Mouse (Mus musculus): Measurements from ENCODE around the gene 1700030J22Rik. TPM values are rescaled to one million over a fixed set of nuclear protein-coding genes. Genes with fewer than 3 reads are reported as not detected.
A peak's percentile ranks its signal among the peaks of the same experiment; 100 is the strongest.

1700030J22Rik gene
- 1.8 and 1.9 TPM in 2 replicates for polyA plus RNA-seq (2014; fragmentation: Nextera tagmentation; extraction: Ambion mirVana)

GRCm38 (mm10) chr8:116978631-116979256 lies at the start of gene 1700030J22Rik:
Gene 1700030J22Rik (minus strand): TSS chr8:116978959.
- Histone ChIP-seq H3K4me3 (ENCODE audit: low read depth, low read length) (peak within 1 kb of the TSS; percentile 62), H3K27me3 (ENCODE audit: insufficient read depth, low read length) (no peaks in the 10 kb centered on the region), H3K36me3 (ENCODE audit: insufficient read depth) (peaks cover 14% of the 10 kb centered on the region), H3K27ac (ENCODE audit: low read depth) (no peak within 1 kb of the TSS), H3K9ac (peak within 1 kb of the TSS; percentile 36; the same call in 1 of the 2 replicates), H3K4me1 (ENCODE audit: insufficient read depth) (0 out of 2 replicates have a peak, but pooled peaks cover 8% of the 10 kb centered on the region), H3K4me2 (peak within 1 kb of the TSS; percentile 70), H3K9me3 (ENCODE audit: low read depth, low read length) (no peaks in the 10 kb centered on the region)
- ATAC-seq (ENCODE audit: insufficient read depth) = peak; percentile 98
- WGBS = under 1% methylated on average over 46 of the region's 46 CpGs
- DNase-seq = peak; percentile 100
- TF ChIP-seq CTCF (IDR thresholded peaks at IDR 0.05; ENCODE audit: low read depth) = peak; percentile 34; the same call in 1 of the 2 replicates

- Histone ChIP-seq H3K4me3 (ENCODE audit: low read depth, low read length) (no peak overlapping the region), H3K36me3 (ENCODE audit: insufficient read depth) (no peaks in the 10 kb centered on the region), H3K4me2 (no peak overlapping the region), H3K27ac (ENCODE audit: low read depth) (no peak overlapping the region), H3K27me3 (ENCODE audit: insufficient read depth, low read length) (no peaks in the 10 kb centered on the region), H3K9ac (no peak overlapping the region), H3K9me3 (ENCODE audit: low read depth, low read length) (no peaks in the 10 kb centered on the region), H3K4me1 (ENCODE audit: insufficient read depth) (no peaks in the 10 kb centered on the region)
- TF ChIP-seq CTCF (IDR thresholded peaks at IDR 0.05; ENCODE audit: low read depth) = no peak
- DNase-seq = no peak
- no peak for ATAC-seq (ENCODE audit: insufficient read depth)
- 86% methylated on average over 5 of the region's 5 CpGs for WGBS
Observed at GRCm38 (mm10) chr8:117027601-117028000, 48.8 kb upstream of the 1700030J22Rik start.

- Histone ChIP-seq H3K27me3 (ENCODE audit: insufficient read depth, low read length) (no peaks in the 10 kb centered on the region), H3K36me3 (ENCODE audit: insufficient read depth) (no peaks in the 10 kb centered on the region), H3K9ac (no peak overlapping the region), H3K4me2 (no peak overlapping the region), H3K4me3 (ENCODE audit: low read depth, low read length) (no peak overlapping the region), H3K27ac (ENCODE audit: low read depth) (no peak overlapping the region), H3K4me1 (ENCODE audit: insufficient read depth) (no peaks in the 10 kb centered on the region), H3K9me3 (ENCODE audit: low read depth, low read length) (no peaks in the 10 kb centered on the region)
- peak; percentile 73 for DNase-seq
- peak; percentile 90 for ATAC-seq (ENCODE audit: insufficient read depth)
- peak; percentile 33; the same call in 1 of the 2 replicates for TF ChIP-seq CTCF (IDR thresholded peaks at IDR 0.05; ENCODE audit: low read depth)
- WGBS = 46% methylated on average over 1 of the region's 1 CpGs
Observed at GRCm38 (mm10) chr8:117022297-117022993, 43.7 kb upstream of the 1700030J22Rik start.

GRCm38 (mm10) chr8:117019323-117020275 lies 40.8 kb upstream of the 1700030J22Rik start:
- Histone ChIP-seq H3K9ac (no peak overlapping the region), H3K27me3 (ENCODE audit: insufficient read depth, low read length) (no peaks in the 10 kb centered on the region), H3K36me3 (ENCODE audit: insufficient read depth) (no peaks in the 10 kb centered on the region), H3K27ac (ENCODE audit: low read depth) (no peak overlapping the region), H3K9me3 (ENCODE audit: low read depth, low read length) (no peaks in the 10 kb centered on the region), H3K4me1 (ENCODE audit: insufficient read depth) (no peaks in the 10 kb centered on the region), H3K4me2 (no peak overlapping the region), H3K4me3 (ENCODE audit: low read depth, low read length) (no peak overlapping the region)
- 65% methylated on average over 18 of the region's 18 CpGs for WGBS
- DNase-seq = peak; percentile 66
- no peak for ATAC-seq (ENCODE audit: insufficient read depth)
- TF ChIP-seq CTCF (IDR thresholded peaks at IDR 0.05; ENCODE audit: low read depth) = no peak

- ATAC-seq (ENCODE audit: insufficient read depth) = no peak
- H3K4me1 ChIP-seq (ENCODE audit: insufficient read depth) = no peaks in the 10 kb centered on the region
- TF ChIP-seq CTCF (IDR thresholded peaks at IDR 0.05; ENCODE audit: low read depth) = no peak
- no peak for DNase-seq
- no peaks in the 10 kb centered on the region for H3K36me3 ChIP-seq (ENCODE audit: insufficient read depth)
- no peak overlapping the region for H3K27ac ChIP-seq (ENCODE audit: low read depth)
- H3K4me2 ChIP-seq = no peak overlapping the region
- 83% methylated on average over 4 of the region's 4 CpGs for whole genome bisulfite sequencing
- no peaks in the 10 kb centered on the region for H3K9me3 ChIP-seq (ENCODE audit: low read depth, low read length)
- H3K4me3 ChIP-seq (ENCODE audit: low read depth, low read length) = no peak overlapping the region
- no peak overlapping the region for H3K9ac ChIP-seq
- no peaks in the 10 kb centered on the region for H3K27me3 ChIP-seq (ENCODE audit: insufficient read depth, low read length)
Observed at GRCm38 (mm10) chr8:117017896-117018295, 39.1 kb upstream of the 1700030J22Rik start.

- 64% methylated on average over 8 of the region's 8 CpGs for WGBS
Observed at GRCm38 (mm10) chr8:117017006-117017405, 38.2 kb upstream of the 1700030J22Rik start.

More at GRCm38 (mm10) chr8:117017006-117017405, 38.2 kb upstream of the 1700030J22Rik start:
- Histone ChIP-seq H3K4me3 (ENCODE audit: low read depth, low read length) (no peak overlapping the region), H3K27me3 (ENCODE audit: insufficient read depth, low read length) (no peaks in the 10 kb centered on the region), H3K9me3 (ENCODE audit: low read depth, low read length) (no peaks in the 10 kb centered on the region), H3K9ac (no peak overlapping the region), H3K4me1 (ENCODE audit: insufficient read depth) (no peaks in the 10 kb centered on the region), H3K4me2 (no peak overlapping the region), H3K36me3 (ENCODE audit: insufficient read depth) (no peaks in the 10 kb centered on the region), H3K27ac (ENCODE audit: low read depth) (no peak overlapping the region)
- DNase-seq (no peak), ATAC-seq (ENCODE audit: insufficient read depth) (no peak)
- TF ChIP-seq CTCF (IDR thresholded peaks at IDR 0.05; ENCODE audit: low read depth) = no peak
